Mouse (Mus musculus) embryo, embryonic 10 days (tissue): ENCODE measurements around the gene Nlrp4a.
"Not testable (repeated sequence)": the region's sequence is repeated elsewhere in the genome, so short reads cannot be mapped to it uniquely, and the experiment has no call there.

Experiments
- DNase-seq: peaks from one replicate; pipeline ENCODE4 v3.0.0-alpha.2; 2015; ENCODE audit warnings: low spot score

Nlrp4a gene

DNA sequence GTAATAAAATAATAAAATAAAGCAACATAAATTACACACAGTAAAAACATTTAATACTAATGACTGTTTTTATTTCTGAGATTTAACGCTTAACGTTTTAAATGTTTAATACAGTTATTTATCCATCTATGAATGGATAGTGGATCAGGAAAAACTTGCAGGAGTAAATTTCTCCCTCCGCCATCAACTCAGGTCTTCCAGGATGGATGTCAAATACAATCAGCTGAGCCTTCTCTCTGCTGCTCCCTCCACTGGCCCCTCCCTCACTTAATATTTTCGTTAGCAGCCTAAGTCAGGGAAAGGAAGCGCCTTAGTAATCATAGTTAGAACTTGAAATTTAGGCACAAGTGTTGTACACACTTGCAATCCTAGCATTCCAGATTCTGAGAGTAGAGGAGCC lies at the start of gene Nlrp4a:
Gene Nlrp4a, plus strand, starts transcription at position 301 of the 400 bp plus-strand sequence.
- no peak for DNase-seq

DNA sequence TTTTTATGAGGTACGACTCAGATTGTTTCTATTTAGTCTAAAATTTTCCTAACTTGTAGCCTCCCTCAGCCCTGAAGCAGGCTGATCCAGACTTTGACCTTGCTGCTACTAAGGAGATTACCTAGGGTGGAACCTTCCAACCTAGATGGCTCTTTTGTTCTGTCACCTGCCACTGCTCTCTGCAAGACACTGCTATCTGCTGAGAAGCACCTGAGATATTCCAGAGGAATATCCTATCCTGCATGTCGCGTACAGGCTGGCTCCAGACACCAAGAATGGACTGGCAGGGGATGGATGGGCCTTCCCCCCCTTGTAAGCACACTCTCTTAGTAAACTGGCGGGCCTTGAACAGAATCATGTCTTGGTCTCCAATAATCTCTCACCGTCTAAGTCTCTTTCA lies 48.2 kb upstream of the Nlrp4a start:
- DNase-seq, result not testable (repeated sequence)

DNA sequence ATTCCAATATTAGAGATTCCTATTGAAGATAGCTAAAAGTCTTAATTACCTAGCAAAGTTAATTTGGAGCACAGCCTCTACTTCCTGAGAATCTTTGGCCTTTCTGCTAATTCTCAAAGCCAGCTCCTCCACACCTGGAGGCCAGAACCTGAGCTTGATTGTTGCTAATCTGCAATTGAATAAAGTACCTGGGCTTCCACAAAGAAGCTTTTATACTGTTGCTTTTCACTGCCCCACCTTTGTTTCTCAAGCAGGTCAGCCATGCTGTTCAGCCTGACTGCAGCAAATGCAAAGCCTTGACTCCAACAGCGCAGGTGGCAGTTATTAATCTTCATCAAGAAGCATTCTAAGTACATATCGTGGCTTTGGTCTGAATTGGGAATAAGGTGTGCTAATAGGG lies 43.8 kb upstream of the Nlrp4a start:
- DNase-seq, result not testable (repeated sequence)

DNA sequence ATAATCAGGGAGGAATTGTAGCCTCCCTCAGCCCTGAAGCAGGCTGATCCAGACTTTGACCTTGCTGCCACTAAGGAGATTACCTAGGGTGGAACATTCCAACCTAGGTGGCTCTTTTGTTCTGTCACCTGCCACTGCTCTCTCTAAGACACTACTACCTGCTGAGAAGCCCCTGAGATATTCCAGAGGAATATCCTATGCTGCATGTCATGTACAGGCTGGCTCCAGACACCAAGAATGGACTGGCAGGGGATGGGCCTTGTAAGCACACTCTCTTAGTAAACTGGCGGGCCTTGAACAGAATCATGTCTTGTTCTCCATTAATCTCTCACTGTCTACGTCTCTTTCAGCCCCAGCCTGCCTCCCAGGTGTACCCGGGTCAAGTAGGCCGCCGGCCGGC lies 43.1 kb upstream of the Nlrp4a start:
- not testable (repeated sequence) for DNase-seq

DNA sequence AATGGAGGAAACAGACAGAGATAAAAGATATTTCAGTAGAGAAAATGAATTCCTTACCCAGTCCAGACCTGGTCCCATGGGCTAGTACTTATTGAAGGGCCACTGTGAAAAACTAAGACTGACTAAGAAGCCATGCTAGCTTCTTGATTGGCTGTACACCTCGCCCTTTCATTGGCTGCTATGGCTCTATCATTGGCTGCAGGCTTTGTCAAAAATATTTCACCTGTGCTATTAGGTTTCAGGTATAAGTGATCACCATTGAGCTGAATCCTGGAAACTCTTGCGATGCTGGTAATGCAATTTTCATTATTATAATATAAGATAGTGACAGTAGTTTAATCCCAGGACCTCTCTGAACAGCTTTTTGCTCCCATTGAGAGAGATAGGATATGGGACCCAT lies 31.3 kb upstream of the Nlrp4a start, which contains the start of gene Nlrp9c:
Gene Nlrp9c, minus strand, starts transcription at position 101 of the 400 bp plus-strand sequence.
- not testable (repeated sequence) for DNase-seq

DNA sequence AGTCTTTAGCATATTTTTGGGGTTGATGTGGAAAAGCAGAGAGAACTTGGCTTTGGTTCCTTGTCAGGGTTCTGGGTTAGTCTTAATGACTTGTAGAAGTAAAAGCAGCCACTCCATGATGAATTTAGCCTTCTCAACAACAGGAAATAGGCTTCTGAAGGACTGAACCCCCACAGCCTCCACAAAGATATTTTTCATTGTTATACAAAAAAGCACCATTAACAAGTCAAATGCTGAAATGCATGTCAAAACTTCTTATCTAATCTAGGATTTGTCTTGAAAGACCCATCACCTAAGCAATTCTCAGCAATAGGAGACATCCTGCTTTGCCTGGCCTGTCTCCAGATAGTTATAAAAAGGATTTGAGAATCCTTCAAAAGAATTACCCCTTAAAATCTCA lies 41.8 kb downstream of the Nlrp4a start:
- DNase-seq, result no peak

DNA sequence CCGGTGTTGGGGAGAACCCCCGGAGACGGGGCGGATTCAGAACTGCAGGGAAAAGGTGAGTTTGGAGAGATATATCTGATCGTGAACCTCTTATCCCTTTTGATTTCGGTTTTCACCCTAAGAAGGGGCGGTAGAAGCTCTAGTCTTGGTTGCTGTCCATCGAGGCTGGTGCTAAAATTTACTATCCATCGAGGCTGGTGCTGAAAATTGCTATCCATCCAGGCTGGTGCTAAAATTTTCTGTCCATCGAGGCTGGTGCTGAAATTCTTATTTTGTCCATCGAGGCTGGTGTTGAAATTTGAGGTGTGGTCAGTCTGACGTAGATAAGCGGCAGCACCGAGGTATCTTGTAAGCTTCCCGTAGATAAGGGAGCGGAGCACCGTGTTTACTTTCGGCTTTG lies 54.6 kb downstream of the Nlrp4a start:
- DNase-seq, result not testable (repeated sequence)
